Mouse (Mus musculus) heart, embryonic 15.5 days (tissue): Measurements from ENCODE around the gene Gpbp1. TPM values are rescaled to one million over a fixed set of nuclear protein-coding genes. Genes with fewer than 3 reads are reported as not detected.

Experiments used
- ATAC-seq: fragments of 200-750 bp; cut with Nextera tagmentation; replicated peaks from 2 replicates; pipeline ENCODE4 v1.8.0; 2017; ENCODE audit warnings: low read depth, moderate TSS enrichment; ENCODE audit not compliant: insufficient number of reproducible peaks, insufficient read depth, low FRiP score
- H3K27ac ChIP-seq: fragments of 300-500 bp; sonication (generic); 2 replicates; pipeline ENCODE4 v1.5.1; 2015; ENCODE audit warnings: mild to moderate bottlenecking, inconsistent platforms
- H3K27me3 ChIP-seq: fragments of 300-500 bp; sonication (generic); 2 replicates; pipeline ENCODE4 v1.6.1; 2015; ENCODE audit warnings: inconsistent platforms
- H3K36me3 ChIP-seq: fragments of 300-500 bp; sonication (generic); 2 replicates; pipeline ENCODE4 v1.6.1; 2015; ENCODE audit warnings: mild to moderate bottlenecking, inconsistent platforms
- H3K4me1 ChIP-seq: fragments of 300-500 bp; sonication (generic); replicated peaks from 2 replicates; pipeline ENCODE4 v1.6.1; 2015; ENCODE audit warnings: inconsistent platforms
- H3K4me2 ChIP-seq: fragments of 300-500 bp; sonication (generic); 2 replicates; pipeline ENCODE4 v1.6.1; 2015; ENCODE audit warnings: inconsistent platforms, mild to moderate bottlenecking, moderate library complexity
- H3K4me3 ChIP-seq: fragments of 300-500 bp; sonication (generic); 2 replicates; pipeline ENCODE4 v1.5.1; 2015; ENCODE audit warnings: mild to moderate bottlenecking, inconsistent platforms
- H3K9ac ChIP-seq: fragments of 300-500 bp; sonication (generic); 2 replicates; pipeline ENCODE4 v1.6.1; 2015; ENCODE audit warnings: mild to moderate bottlenecking, inconsistent platforms
- H3K9me3 ChIP-seq: fragments of 300-500 bp; sonication (generic); replicated peaks from 2 replicates; pipeline ENCODE4 v1.6.1; 2016; ENCODE audit warnings: inconsistent platforms
- WGBS: fragments of 180-500 bp; shearing (Covaris S2); methylation state at CpG from one replicate; pipeline ENCODE4 v1.1.7; 2015; ENCODE audit warnings: mixed read lengths; 5-methylcytosine and 5-hydroxymethylcytosine counted together
- polyA plus RNA-seq: library from polyadenylated mRNA; unstranded; fragments of >200 nt; fragmentation: Nextera tagmentation; extraction: Ambion mirVana; gene quantifications from 2 replicates; pipeline ENCODE4 v1.2.1, GENCODE M21; 2015

The Gpbp1 gene
- polyA plus RNA-seq, 1 experiment from 2014 or later = 53.9 TPM

DNA sequence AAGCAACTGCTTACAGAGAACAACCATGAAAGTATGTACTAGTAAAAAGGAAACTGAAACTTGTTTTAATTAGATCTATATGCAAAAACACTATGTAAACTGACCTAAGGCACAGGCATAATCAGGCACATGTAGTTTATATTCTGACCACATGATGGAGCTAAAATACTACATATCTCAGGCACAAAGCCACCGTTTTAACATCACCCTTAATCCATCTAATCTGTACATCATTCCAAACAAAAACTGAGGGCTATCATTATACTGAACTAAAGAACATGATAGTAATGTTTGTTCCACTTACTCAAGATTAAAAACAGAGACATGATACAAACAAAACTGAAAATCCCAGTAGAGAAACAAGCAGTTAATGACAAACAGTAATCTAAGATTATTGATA, 28.5 kb downstream of the Gpbp1 start:
- Histone ChIP-seq H3K4me3 (no peak overlapping the region), H3K4me1 (peaks cover 3% of the 10 kb centered on the region; the same call in 1 of the 2 replicates), H3K27me3 (no peaks in the 10 kb centered on the region), H3K4me2 (no peak overlapping the region), H3K36me3 (peaks cover 18% of the 10 kb centered on the region), H3K9ac (no peak overlapping the region), H3K9me3 (no peaks in the 10 kb centered on the region), H3K27ac (no peak overlapping the region)
- WGBS = 4% methylated on average over 1 of the region's 1 CpGs
- ATAC-seq = no peak

DNA sequence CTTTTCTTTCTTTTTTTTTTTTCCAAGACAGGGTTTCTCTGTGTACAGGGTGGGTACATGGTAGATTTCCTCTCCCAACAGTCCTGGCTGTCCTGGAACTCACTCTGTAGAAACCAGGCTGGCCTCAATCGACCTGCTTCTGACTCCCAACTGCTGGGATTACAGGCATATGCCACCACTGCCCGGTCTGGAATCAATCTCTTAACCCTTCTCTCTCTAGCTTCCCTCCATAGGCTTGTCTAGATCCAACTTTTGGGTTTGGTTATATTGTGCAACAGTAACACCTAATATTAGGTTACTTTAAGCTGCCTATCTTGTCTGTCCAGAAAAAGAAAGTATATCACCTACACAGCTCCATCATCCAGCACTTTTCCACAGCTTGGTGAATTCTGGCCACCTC, 33.1 kb downstream of the Gpbp1 start:
- Histone ChIP-seq H3K9ac (no peak overlapping the region), H3K9me3 (no peaks in the 10 kb centered on the region), H3K4me3 (no peak overlapping the region), H3K36me3 (peaks cover 11% of the 10 kb centered on the region; the same call in 1 of the 2 replicates), H3K4me2 (no peak overlapping the region), H3K4me1 (peaks cover 9% of the 10 kb centered on the region; the same call in 1 of the 2 replicates), H3K27ac (no peak overlapping the region), H3K27me3 (no peaks in the 10 kb centered on the region)
- ATAC-seq = no peak
- WGBS = 48% methylated on average over 2 of the region's 2 CpGs

DNA sequence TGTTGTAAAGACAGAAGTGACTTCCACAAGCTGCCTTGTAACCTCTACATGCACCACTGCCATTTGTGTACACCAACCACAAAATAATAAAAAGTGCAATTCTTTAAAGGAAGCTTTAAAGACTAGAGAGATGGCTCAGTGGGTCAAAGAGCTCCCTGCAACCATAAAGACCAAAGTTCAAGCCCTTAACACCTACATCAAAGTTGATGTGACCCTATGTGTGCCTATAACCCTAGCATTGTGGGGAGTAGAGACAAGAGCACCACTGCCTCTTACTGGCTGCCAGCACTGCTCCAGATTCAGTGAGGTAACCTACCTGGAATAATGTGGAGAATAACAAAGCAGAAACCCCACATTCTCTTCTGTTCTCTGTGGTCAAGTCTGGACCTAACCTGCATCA, 45.6 kb downstream of the Gpbp1 start:
- Histone ChIP-seq H3K9ac (no peak overlapping the region), H3K9me3 (no peaks in the 10 kb centered on the region), H3K4me1 (no peaks in the 10 kb centered on the region), H3K27me3 (no peaks in the 10 kb centered on the region), H3K4me2 (no peak overlapping the region), H3K36me3 (peaks cover 10% of the 10 kb centered on the region), H3K4me3 (no peak overlapping the region), H3K27ac (no peak overlapping the region)
- ATAC-seq = no peak

DNA sequence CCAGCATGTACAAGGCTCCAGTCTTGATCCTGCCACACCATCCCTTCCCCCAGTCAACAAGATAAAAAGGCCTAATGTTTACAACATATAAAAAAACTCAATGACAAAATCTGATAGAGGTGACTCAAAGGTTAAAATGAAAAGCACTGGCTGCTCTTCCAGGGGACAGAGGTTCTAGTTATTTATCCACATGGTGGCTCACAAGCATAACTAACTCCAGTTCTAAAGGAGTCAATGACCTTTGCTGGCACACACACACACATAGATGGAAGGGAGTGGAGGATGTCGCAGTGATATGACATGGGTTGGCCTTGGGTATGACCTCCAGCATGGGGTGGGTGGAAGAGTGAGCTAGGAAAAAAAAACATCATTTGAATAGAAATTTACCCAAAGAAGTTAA, 58.7 kb downstream of the Gpbp1 start:
- no peak for ATAC-seq
- Histone ChIP-seq H3K27ac (no peak overlapping the region), H3K4me2 (no peak overlapping the region), H3K27me3 (no peaks in the 10 kb centered on the region), H3K4me1 (no peaks in the 10 kb centered on the region), H3K36me3 (peaks cover 32% of the 10 kb centered on the region), H3K9ac (no peak overlapping the region), H3K4me3 (no peak overlapping the region), H3K9me3 (no peaks in the 10 kb centered on the region)
- 84% methylated on average over 1 of the region's 1 CpGs for WGBS

DNA sequence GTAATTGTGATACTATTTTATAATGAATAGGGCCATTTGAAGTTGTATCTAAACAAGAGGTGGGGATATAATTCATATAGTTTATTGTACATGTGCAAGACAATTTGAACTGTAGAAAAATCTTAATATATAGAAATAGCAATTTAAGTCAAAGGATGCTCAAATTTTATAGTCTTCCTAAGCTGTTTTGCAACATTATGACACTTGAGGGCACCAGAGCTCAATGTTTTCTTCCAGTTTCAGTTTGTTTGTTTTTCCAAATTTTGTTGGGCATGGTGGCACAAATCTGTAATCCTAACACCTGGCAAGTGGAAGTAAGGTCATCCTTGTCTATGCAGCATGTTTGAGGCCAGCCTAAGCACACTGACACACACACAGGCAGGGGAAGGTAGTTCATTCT, 68.6 kb downstream of the Gpbp1 start:
- H3K4me3 ChIP-seq = no peak overlapping the region
- H3K27ac ChIP-seq = no peak overlapping the region
- peaks cover 9% of the 10 kb centered on the region for H3K36me3 ChIP-seq
- H3K4me1 ChIP-seq = no peaks in the 10 kb centered on the region
- no peaks in the 10 kb centered on the region for H3K9me3 ChIP-seq
- no peak overlapping the region for H3K4me2 ChIP-seq
- no peak for ATAC-seq
- no peaks in the 10 kb centered on the region for H3K27me3 ChIP-seq
- no peak overlapping the region for H3K9ac ChIP-seq

DNA sequence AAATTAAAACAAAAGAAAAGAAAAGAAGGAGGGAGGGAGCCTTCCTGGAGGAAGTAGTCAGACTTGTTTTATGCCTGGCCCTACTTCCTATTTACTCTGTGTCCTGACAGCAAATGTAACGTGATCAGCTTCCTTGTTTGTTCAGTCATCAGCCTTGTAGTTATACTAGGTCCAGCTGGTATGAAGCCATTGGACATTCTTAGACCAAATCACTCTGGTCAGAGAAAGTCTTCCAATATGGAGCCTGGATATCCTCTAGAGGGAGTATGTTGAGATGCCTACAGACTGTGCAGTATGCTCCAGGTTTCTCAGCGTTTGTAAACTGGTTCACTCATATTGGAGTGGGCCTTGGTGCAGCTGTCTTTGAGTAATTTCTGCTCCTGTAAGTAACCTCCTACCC, 71.8 kb downstream of the Gpbp1 start:
- 78% methylated on average over 2 of the region's 2 CpGs for WGBS

GRCm38 (mm10) chr13:111413156-111413555, 76.8 kb downstream of the Gpbp1 start:
- Histone ChIP-seq H3K4me2 (no peak overlapping the region), H3K9me3 (no peaks in the 10 kb centered on the region), H3K27me3 (no peaks in the 10 kb centered on the region), H3K9ac (no peak overlapping the region), H3K4me1 (0 out of 2 replicates have a peak, but pooled peaks cover 2% of the 10 kb centered on the region), H3K4me3 (no peak overlapping the region), H3K36me3 (no peaks in the 10 kb centered on the region), H3K27ac (no peak overlapping the region)
- WGBS = 27% methylated on average over 4 of the region's 4 CpGs
- no peak for ATAC-seq

More for the DNA sequence above, 71.8 kb downstream of the Gpbp1 start:
- H3K9ac ChIP-seq = no peak overlapping the region
- no peaks in the 10 kb centered on the region for H3K36me3 ChIP-seq
- no peaks in the 10 kb centered on the region for H3K27me3 ChIP-seq
- no peak overlapping the region for H3K4me2 ChIP-seq
- no peak overlapping the region for H3K27ac ChIP-seq
- no peaks in the 10 kb centered on the region for H3K4me1 ChIP-seq
- no peaks in the 10 kb centered on the region for H3K9me3 ChIP-seq
- H3K4me3 ChIP-seq = no peak overlapping the region
- ATAC-seq = no peak

- H3K36me3 ChIP-seq = no peaks in the 10 kb centered on the region
- no peak overlapping the region for H3K9ac ChIP-seq
- H3K4me2 ChIP-seq = no peak overlapping the region
- H3K27me3 ChIP-seq = no peaks in the 10 kb centered on the region
- H3K9me3 ChIP-seq = no peaks in the 10 kb centered on the region
- H3K4me1 ChIP-seq = 0 out of 2 replicates have a peak, but pooled peaks cover 2% of the 10 kb centered on the region
- H3K4me3 ChIP-seq = no peak overlapping the region
- no peak for ATAC-seq
- 3% methylated on average over 7 of the region's 7 CpGs for WGBS
- no peak overlapping the region for H3K27ac ChIP-seq
Measured at GRCm38 (mm10) chr13:111410831-111411230, 79.1 kb downstream of the Gpbp1 start.

GRCm38 (mm10) chr13:111406859-111407389, 83.0 kb downstream of the Gpbp1 start:
- no peaks in the 10 kb centered on the region for H3K27me3 ChIP-seq
- no peaks in the 10 kb centered on the region for H3K36me3 ChIP-seq
- no peak overlapping the region for H3K4me3 ChIP-seq
- H3K4me1 ChIP-seq = 0 out of 2 replicates have a peak, but pooled peaks cover 2% of the 10 kb centered on the region
- no peak for ATAC-seq
- no peaks in the 10 kb centered on the region for H3K9me3 ChIP-seq
- H3K4me2 ChIP-seq = no peak overlapping the region
- 51% methylated on average over 9 of the region's 9 CpGs for WGBS
- H3K9ac ChIP-seq = no peak overlapping the region
- peak overlapping the region; percentile 1; the same call in 1 of the 2 replicates for H3K27ac ChIP-seq

GRCm38 (mm10) chr13:111405956-111406355, 84.0 kb downstream of the Gpbp1 start:
- Histone ChIP-seq H3K9ac (no peak overlapping the region), H3K27me3 (no peaks in the 10 kb centered on the region), H3K27ac (no peak overlapping the region), H3K9me3 (no peaks in the 10 kb centered on the region), H3K4me2 (no peak overlapping the region), H3K4me3 (no peak overlapping the region), H3K36me3 (no peaks in the 10 kb centered on the region), H3K4me1 (0 out of 2 replicates have a peak, but pooled peaks cover 2% of the 10 kb centered on the region)
- ATAC-seq = no peak
- WGBS = 90% methylated on average over 3 of the region's 3 CpGs

- Histone ChIP-seq H3K27me3 (no peaks in the 10 kb centered on the region), H3K4me3 (no peak overlapping the region), H3K27ac (no peak overlapping the region), H3K9me3 (no peaks in the 10 kb centered on the region), H3K4me2 (no peak overlapping the region), H3K36me3 (no peaks in the 10 kb centered on the region), H3K9ac (no peak overlapping the region), H3K4me1 (peaks cover 8% of the 10 kb centered on the region; the same call in 1 of the 2 replicates)
- WGBS = 19% methylated on average over 5 of the region's 5 CpGs
- ATAC-seq = peak; percentile 53; the same call in 1 of the 2 replicates
Measured at GRCm38 (mm10) chr13:111397600-111398151, 92.2 kb downstream of the Gpbp1 start.

DNA sequence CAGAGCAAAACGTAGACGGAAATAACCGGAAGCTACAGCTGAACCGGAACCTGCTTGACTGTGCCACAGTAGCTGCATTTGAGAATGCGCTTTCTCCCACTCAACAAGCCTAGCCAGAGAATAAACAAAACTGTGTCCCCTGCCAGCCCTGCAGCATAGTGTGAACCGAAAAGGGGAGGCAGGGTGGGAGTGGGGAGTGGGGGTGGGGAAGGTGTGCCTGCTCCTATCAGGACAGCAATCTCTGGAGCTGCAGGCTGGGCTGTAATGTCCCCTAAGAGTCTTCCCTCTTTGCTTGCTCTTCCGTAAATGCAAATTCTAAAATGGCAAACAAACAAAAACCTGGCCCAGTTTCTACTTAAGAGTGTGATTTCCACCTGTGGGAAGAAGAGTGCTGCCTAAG, 92.8 kb downstream of the Gpbp1 start:
- no peak overlapping the region for H3K4me2 ChIP-seq
- no peaks in the 10 kb centered on the region for H3K9me3 ChIP-seq
- WGBS = 37% methylated on average over 7 of the region's 7 CpGs
- no peak overlapping the region for H3K4me3 ChIP-seq
- no peak overlapping the region for H3K9ac ChIP-seq
- H3K27ac ChIP-seq = no peak overlapping the region
- peaks cover 8% of the 10 kb centered on the region; the same call in 1 of the 2 replicates for H3K4me1 ChIP-seq
- no peaks in the 10 kb centered on the region for H3K36me3 ChIP-seq
- no peak for ATAC-seq
- no peaks in the 10 kb centered on the region for H3K27me3 ChIP-seq
